Mouse (Mus musculus) Muller cell, postnatal 12 days (primary cell): Measurements from ENCODE around the gene Taf12.

Source experiments
- DNase-seq: peaks from one replicate; pipeline ENCODE4 v3.0.0-alpha.2; 2015; ENCODE audit errors: inconsistent ontology term

Gene Taf12

DNA sequence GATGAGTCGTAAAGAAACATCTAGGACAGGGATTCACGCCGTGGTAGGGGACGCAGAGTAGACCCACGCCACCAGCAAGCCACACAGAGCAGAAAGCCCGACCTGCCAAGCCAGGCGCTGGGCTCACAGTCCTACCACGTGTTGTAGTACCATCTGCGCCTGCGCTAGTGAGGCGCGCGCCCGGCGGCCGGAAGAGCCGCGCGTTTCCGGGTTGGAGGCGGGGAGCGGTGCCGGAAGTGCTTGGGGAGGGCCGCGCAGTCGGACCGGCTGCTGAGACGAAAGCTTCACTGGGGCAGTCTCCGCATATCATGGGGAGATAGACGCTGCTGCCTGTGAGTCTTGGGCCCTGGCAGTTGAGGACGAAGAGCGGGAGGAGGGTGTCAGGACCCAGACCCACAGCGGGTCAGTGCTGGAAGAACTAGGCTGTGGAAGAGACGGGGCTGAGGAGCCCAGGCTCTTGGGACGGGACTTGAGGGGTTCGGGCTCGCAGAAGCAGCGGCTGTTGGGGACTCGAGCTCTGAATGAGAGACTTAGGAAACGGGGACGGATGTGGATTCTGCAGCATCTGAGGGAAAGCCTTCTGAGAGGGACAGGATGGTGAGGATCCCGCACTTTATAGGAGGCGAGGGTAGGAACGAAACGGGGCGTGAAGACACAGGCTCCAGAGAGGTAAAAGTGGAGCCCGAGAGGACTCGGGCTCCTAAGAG is at the start of gene Taf12:
TSS of gene Taf12 (plus strand) at position 220 of the 707 bp plus-strand sequence.
- DNase-seq: peak; percentile 97

DNA sequence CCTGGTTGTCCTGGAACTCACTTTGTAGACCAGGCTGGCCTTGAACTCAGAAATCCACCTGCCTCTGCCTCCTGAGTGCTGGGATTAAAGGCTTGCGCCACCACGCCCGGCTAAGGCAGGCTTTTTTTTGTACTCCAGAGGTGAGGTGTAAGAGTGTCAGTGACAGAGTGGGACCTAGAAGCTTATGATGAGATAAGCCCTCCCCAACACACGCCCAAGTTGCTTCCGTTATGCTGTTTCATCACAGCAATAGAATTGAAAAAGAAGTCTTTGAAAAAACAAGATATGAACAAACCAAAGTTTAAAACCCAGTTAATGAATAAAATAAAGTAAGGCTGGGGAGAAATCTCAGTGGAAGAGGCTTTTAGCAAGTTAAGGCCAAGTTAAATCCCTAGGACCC is 43.8 kb upstream of the Taf12 start:
- no peak for DNase-seq

DNA sequence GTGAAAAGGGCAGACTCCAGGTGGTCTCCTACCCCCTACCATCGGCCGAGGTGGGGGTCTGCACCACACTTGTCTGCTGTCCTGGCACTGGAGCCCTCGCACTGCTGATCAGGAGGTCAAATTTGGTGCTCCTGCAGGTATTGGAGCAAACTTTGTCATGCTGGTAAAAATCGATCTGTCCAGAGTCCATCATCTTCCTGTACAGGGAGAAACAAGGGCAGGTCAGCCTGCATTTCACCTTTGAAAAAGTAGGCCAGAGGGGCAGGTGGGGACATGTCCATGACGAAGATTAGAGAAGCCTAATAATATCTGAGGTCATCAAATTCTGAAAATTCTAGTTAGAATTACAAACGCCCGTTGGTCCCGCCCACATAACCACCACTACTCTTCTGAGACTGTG is 39.5 kb upstream of the Taf12 start:
- no peak for DNase-seq

DNA sequence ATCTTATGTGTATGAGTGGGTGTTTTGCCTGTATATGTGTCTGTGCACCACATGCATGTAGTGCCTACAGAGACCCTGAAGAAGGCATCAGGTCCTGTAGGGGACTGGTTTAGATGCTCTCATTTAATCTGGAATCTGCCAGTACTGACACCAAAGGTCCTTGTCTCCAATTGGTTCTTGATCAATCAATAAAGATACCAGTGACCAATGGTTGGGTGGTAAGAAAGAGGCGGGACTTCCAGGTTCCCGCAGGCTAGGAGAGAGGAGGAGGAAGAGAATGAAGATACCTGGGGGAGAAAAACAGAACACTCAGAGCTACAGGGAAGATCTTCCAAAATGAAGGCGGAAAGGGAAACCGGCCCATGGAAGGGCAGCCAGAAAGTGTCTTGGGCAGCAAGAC is 35.8 kb upstream of the Taf12 start:
- DNase-seq: no peak

DNA sequence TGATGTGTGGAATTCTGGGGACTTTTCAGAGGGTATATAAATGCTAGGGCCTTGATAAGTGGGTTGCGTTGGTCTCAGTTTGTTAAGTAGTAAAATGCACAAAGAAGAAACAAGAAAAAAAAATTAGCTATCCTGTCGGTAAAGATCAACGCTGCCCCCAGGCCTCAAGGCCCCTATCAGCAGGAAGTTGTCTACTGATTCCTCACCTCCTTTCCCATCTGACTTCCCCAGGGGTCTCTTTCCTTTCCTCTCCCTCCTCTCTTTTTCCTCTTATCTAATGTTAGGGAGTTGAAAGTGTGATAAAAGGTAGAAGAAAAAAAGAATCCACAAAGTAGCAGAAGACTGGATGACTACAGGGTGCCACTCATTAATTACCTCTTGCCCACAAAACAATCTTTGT is 33.8 kb upstream of the Taf12 start:
- no peak for DNase-seq

DNA sequence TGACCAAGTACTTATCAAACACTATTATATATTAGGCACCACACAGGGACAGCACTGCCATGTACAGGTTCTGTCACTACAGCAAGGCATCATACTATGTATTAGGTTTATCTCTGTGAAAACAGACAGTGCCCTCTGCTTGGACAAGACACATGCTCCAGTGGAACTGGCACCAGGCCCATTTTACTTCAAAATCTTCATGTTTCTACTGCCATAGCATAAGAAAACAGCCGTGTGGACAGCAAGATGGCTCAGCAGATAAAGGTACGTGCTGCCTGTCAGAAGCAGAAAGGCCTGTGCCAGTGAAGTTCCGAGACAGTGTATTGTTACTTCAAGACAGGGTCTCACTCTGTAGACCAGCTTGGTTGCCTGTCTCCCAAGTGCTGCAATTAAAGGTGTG is 33.0 kb upstream of the Taf12 start:
- DNase-seq: no peak

DNA sequence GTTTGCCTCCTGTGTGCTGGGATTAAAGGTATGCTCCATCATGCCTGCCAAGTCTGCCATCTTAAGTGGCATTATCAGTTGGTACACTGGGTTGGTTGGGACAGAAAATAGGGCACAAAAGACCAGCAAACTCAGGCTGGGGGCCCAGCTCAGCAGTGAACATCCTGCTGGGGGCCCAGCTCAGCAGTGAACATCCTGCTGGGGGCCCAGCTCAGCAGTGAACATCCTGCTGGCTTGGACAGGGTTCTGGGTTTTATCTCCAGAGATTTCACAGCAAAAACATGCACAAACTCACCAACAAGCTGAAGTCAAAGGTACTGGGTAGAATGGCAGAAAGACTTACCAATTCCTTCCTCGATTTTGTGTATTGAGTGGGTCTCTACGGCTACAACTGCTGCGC is 28.5 kb upstream of the Taf12 start:
- DNase-seq: no peak

DNA sequence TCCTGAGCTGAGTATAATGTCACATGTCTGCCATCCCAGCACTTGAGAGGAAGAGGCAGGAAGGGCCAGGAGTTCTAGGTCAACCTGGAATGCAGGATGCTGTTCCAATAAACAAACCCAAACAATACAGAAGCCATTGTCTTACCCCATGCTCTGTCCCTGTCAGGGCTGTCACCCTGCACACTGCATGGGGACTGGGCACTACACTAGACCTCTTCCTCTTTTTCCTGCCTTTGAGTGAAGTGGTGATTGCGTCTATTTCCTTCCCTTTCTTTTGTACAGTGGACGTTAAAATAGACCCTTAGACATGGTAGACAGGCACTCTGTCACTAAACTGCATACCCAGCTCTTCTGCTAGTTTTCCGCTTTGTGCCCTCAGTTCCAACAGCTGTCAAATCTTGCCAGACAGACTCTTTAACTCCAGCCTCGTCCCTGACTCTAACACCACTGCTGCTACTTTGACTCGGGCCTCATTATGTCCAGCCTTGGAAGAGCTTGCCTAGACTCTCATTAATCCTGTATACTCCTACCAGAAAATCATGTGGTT is 26.7 kb upstream of the Taf12 start:
- DNase-seq: no peak

DNA sequence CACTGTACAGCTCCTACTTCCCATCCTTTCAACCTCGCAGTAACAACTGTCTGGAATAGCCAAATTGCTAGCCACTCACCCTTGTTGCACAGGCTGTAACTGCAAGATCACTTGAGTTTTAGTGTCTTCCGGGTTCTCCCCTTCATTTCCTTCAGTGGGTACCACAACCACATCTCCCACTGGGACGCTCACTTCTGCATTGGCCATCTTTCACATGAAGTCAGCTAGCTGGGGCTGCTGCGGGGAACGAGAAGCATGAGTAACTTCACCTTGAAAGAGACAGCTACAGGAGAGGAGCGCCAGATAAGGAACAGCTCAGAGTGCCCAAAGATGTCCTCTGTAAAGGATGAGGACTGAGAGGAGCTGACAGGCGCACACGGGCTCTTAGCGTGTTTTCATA is 22.6 kb upstream of the Taf12 start:
- DNase-seq: no peak

DNA sequence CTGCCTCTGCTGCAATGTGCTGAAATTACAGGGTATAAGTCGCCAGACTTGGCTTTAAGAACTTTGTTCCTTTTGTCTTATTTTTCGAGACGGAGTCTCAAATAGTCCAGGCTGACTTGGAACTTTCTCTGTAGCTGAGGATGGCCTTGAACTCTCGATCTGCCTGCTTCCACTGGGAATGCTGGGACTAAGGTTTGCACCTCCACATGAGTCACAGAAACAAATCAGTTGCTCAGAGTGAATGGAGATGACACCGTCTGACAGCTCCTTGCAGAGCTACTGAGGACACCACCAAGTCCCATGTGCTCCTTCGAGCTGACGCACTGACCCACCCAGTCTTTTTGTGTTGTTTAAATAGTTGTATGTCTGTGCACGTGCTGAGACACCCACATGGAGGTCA is 21.0 kb upstream of the Taf12 start:
- no peak for DNase-seq

DNA sequence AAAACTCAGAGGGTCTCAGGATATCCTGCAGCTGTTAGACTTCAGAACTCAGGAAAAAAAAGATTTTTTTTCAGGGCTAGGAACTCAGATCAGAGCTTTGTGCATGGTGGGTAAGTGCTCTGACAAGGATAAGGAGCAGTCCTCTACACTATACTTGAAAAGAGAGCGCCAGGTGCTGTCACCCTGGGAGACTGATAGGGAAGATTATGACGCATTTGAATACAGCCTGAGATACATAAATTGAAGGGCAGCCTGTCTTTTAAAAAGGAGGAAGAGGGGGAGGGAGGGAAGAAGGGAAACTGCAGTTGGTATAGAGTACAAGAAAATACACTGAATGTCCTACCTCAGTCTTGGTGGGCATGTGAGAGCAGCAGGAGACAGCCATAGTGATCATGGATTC is 20.6 kb upstream of the Taf12 start:
- DNase-seq: no peak

DNA sequence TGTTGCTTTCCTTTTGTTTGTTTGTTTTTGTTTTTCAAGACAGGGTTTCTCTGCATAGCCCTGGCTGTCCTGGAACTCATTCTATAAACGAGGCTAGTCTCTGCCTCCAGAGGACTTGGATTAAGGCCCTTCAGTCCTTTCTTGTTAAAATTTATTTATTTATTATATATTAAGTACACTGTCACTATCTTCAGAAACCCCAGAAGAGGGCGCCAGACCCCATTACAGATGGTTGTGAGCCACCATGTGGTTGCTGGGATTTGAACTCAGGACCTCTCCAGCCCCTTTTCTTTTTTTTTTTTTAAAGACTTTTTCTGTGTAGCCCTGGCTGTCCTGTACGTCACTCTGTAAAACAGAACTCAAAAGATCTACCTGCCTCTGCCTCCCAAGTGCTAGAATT is 19.2 kb upstream of the Taf12 start:
- DNase-seq: no peak

DNA sequence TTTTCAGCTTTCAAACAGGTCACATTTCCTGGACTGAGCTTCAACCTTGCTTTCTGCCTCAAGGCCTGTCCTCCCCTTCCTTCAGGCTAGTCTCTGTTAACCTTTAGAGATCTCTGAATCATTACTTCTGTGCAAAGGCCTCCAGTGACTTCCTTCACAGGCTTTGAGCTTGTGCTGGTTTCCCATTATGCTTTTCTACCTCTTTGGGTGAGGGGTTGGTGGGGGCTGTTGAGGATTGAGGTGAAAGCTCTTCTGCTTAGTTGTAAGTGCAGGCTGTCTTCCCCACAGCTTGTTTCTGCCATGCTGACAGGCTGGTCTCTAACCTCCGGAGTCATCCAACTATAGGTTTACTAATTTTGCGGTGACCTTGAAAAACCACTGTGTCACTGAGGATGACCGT is 17.8 kb upstream of the Taf12 start:
- no peak for DNase-seq

DNA sequence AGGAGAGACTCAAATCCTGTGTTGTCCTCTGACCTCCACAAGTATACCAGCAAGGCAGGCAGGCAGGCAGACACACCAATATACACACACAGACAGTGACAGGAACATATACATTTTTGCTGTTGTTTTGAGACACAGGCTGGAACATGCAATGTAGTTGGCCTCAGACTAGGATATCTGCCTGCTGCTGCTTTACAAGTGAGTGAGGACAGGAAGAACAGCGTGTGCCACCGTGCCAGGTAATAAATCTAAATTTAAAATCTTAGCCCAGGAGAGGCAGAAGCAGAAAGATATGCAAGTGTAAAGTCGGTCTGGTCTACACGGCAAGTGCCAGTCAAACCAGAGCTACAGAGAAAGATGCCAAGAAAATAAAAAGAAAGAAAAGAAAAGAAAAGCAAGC is 14.9 kb upstream of the Taf12 start:
- no peak for DNase-seq

DNA sequence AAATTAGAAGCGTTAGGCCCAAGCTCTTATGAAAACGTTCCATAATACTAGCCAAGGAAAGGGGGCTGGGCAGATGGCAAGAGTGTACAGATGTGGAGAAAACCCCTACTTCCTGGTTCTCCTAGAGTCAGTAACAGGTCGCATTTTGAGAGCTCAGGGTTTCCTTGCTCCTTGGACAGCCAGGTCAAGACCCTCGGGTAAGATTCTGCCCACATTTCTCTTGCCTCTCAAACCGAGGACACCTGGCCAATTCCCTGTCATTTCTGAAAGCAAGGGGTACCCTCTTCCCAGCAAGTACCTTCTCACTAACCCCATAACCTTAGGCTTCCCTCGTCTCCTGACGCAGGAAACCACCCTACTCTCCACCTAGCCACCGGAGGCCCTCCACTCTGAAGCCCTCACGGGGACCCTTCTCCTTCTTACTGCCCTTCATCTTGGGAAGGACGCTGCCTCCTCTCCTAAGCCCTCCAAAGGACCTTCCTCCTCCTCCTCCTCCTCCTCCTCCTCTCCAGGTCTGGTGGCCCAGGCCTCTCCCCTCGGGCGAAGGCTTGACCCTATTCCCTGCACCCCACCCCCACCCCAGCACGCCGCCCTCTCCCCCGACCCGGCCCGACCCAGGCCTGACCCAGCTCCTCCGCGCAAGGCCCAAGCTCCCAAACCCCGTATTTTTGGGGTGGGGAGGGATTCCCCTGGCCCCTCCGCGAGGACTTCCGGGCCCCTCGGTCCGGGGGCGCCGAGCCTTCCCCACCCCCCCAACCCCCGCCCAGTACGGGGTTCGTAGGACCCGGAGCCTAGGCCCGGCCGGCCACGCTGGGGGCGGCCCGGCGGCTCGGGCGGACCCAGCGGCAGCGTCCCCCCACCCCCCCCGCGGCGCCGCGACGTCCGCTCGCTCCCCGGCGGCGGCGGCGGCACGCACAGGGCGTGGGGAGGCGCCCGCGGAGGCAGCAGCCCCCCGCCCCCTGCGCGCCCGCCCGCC is 13.5 kb upstream of the Taf12 start:
- DNase-seq: peak; percentile 70

DNA sequence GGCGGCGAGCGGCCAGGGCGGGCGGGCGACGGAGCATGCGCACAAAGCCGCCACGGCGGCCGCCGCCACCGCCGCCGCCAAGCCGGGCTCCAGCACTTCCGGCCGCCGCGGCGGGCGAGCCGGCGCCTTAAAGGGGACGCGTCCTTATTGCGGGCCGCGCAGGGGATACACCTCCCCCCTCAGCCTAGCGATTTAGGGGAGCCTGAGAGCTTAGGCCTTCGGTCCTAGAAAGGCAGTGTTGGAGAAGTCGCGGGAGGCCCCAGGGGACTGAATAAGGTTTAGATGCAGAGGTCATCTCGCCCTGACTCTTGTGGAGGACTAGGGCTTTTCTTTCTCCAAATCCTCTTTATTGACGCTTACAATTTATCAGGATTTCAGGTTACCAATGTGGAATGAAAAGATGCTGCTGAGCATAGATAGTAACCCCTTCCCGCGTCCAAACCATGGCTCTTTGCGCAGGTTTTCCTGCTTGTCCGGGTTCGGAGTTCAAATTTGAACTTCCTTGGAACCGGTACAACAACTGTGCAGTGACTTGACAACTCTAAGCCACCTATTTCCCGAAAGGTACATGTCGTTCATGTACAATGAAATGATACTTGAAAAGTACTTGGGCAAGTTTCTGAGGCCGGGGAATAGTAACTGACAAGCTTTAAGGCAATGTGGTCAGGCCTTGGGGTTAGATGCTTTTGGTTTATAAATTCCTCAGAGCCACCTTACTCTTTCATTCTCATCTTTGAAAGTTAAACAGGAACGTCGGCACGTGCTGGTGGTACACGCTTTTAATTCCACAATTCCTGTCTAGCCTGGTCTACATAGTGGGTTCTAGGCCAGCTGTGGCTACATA is 12.4 kb upstream of the Taf12 start, which contains the start of gene Gmeb1:
TSS of gene Gmeb1 (minus strand) at position 89 of the 844 bp plus-strand sequence.
- peak; percentile 78 for DNase-seq

DNA sequence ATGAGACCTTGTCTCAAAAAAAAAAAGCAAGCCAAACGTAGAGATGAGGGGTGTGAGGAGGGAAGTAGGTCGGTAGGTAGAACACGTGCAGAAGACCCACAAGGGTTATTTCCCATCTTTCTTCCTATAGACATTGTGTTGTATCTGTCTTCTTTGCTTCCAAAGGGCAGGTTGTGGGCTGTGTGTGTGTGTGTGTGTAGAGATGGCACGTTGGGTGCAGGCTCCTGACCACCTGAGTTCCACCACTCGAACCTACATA is 11.9 kb upstream of the Taf12 start:
- no peak for DNase-seq

DNA sequence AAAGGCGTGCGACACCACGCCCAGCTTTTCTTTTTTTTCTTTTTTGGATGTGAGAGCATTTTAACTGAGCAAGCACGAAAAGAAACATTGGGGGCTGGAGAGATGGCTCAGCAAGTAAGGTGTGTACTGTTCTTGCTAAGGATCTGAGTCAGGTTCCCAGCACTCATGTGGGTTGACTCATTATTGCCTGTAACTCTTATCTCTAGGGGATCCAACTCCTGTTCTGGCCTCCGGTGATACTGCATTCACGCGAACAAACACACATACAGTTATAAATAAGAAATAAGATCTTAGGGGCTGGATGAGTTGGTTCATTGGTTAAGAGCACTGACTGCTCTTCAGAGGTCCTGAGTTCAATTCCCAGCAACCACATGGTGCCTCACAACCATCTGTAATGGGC is 10.9 kb upstream of the Taf12 start:
- DNase-seq: no peak

DNA sequence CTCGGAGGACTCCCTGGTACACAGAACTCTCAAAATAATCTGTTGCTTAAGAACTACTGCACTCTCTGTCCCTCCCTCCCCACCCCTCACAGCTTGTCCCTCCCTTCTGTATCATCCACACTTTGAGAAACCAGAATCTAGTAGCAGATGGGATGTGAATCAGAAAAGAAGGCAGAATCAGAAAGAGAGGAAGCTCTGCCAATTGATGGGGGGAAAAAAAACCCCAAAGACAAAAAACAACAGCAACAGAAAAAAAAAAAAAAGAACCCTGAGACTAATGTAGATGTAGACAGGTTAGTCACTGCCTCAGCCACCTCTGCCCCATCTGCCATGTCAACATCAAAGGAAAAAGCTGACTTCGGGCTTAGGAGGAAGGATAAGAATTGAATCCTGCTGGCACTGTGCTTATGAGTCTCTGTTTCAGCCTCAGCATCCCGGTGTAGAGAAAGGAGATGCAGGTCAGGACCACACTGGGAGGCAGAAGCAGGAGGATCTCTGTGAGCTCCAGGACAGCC is 7.3 kb upstream of the Taf12 start:
- no peak for DNase-seq

DNA sequence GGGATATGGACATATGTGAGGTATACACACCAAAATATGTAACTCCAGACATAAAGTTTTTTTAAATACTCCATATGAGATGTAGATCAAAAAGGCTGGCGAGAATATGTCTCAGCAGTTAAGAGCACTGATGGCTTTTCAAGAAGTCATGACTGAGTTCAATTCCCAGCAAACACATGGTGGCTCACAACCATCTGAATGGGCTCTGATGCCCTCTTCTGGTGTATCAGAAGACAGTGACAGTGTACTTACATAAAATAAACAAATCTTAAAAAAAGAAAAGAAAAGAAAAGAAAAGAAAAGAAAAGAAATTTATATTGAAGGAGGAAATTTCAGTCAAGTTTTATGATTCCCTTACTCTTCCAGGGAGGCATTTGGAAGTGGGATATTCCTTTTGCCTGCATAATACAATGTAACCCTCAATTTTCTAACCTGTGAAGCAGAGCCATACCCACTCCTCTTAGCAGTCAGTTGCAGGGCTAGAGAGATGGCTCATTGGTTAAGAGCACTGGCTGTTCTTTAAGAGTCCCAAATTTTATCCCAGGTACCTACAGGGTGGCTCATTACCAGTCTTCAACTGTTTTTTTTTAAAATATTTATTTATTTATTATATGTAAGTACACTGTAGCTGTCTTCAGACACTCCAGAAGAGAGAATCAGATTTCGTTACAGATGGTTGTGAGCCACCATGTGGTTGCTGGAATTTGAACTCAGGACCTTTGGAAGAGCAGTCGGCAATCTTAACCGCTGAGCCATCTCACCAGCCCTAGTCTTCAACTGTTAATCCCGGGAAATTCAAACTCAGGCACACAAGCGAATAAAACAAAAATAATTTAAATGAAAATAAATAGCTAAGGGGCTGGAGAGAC is 5.1 kb upstream of the Taf12 start:
- peak; percentile 67 for DNase-seq
